Mouse (Mus musculus): ENCODE measurements around the gene Trmt1l. TPM values are rescaled to one million over a fixed set of nuclear protein-coding genes. Genes with fewer than 3 reads are reported as not detected.
"Not testable (repeated sequence)": the region's sequence is repeated elsewhere in the genome, so short reads cannot be mapped to it uniquely, and the experiment has no call there.

The Trmt1l gene
- polyA plus RNA-seq, 1 experiment from 2014 or later = 34.5 TPM

DNA sequence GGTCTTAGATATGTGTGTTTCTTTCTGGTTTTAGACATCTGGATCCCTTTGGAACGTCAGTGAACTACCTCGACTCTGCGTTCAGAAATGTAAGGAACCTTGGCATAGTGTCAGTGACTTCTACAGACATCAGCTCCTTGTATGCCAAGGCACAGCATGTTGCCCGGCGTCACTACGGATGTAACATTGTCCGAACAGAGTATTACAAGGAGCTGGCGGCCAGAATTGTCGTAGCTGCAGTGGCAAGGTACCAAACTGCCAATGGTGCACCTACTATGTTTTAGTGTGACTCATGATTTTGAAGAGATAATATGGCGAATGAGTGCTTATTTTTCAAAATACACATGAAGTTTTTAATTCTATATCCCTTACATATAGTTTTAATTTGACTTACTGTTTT, 21.5 kb downstream of the Trmt1l start:
- Histone ChIP-seq H3K9me3 (replicated peaks; ENCODE audit: control insufficient read depth, low read length) (no peaks in the 10 kb centered on the region), H3K9ac (ENCODE audit: low read length) (no peak overlapping the region), H3K4me2 (ENCODE audit: low read length) (no peak overlapping the region), H3K36me3 (ENCODE audit: control insufficient read depth, insufficient read depth, low read length) (peaks cover 79% of the 10 kb centered on the region), H3K27me3 (replicated peaks; ENCODE audit: control insufficient read depth, insufficient read depth, low read length) (no peaks in the 10 kb centered on the region), H3K4me1 (ENCODE audit: control insufficient read depth, insufficient read depth, low read length) (no peaks in the 10 kb centered on the region), H3K27ac (ENCODE audit: low read depth, low read length) (no peak overlapping the region), H3K4me3 (ENCODE audit: low read depth, low read length) (no peak overlapping the region)
- WGBS = 94% methylated on average over 10 of the region's 10 CpGs
- ATAC-seq = no peak
- no peak for DNase-seq (ENCODE audit: low spot score)

GRCm38 (mm10) chr1:151450851-151451250, 22.5 kb downstream of the Trmt1l start:
- H3K27ac ChIP-seq (ENCODE audit: low read depth, low read length) = no peak overlapping the region
- no peak overlapping the region for H3K4me2 ChIP-seq (ENCODE audit: low read length)
- no peaks in the 10 kb centered on the region for H3K27me3 ChIP-seq (replicated peaks; ENCODE audit: control insufficient read depth, insufficient read depth, low read length)
- no peak overlapping the region for H3K4me3 ChIP-seq (ENCODE audit: low read depth, low read length)
- no peaks in the 10 kb centered on the region for H3K9me3 ChIP-seq (replicated peaks; ENCODE audit: control insufficient read depth, low read length)
- no peaks in the 10 kb centered on the region for H3K4me1 ChIP-seq (ENCODE audit: control insufficient read depth, insufficient read depth, low read length)
- WGBS = 85% methylated on average over 1 of the region's 2 CpGs
- H3K36me3 ChIP-seq (ENCODE audit: control insufficient read depth, insufficient read depth, low read length) = peaks cover 74% of the 10 kb centered on the region
- DNase-seq (ENCODE audit: low spot score) (no peak), ATAC-seq (no peak)
- no peak overlapping the region for H3K9ac ChIP-seq (ENCODE audit: low read length)

- Histone ChIP-seq H3K4me1 (ENCODE audit: control insufficient read depth, insufficient read depth, low read length) (no peaks in the 10 kb centered on the region), H3K9me3 (replicated peaks; ENCODE audit: control insufficient read depth, low read length) (no peaks in the 10 kb centered on the region), H3K4me3 (ENCODE audit: low read depth, low read length) (no peak overlapping the region), H3K9ac (ENCODE audit: low read length) (no peak overlapping the region), H3K27me3 (replicated peaks; ENCODE audit: control insufficient read depth, insufficient read depth, low read length) (no peaks in the 10 kb centered on the region), H3K36me3 (ENCODE audit: control insufficient read depth, insufficient read depth, low read length) (peaks cover 73% of the 10 kb centered on the region), H3K27ac (ENCODE audit: low read depth, low read length) (no peak overlapping the region), H3K4me2 (ENCODE audit: low read length) (no peak overlapping the region)
- no peak for DNase-seq (ENCODE audit: low spot score)
- 94% methylated on average over 11 of the region's 11 CpGs for WGBS
- no peak for ATAC-seq
Observed at GRCm38 (mm10) chr1:151451946-151452345, 23.6 kb downstream of the Trmt1l start.

GRCm38 (mm10) chr1:151457087-151457486, 28.7 kb downstream of the Trmt1l start:
- H3K27ac ChIP-seq (ENCODE audit: low read depth, low read length) = no peak overlapping the region
- H3K4me1 ChIP-seq (ENCODE audit: control insufficient read depth, insufficient read depth, low read length) = no peaks in the 10 kb centered on the region
- H3K4me2 ChIP-seq (ENCODE audit: low read length) = no peak overlapping the region
- no peaks in the 10 kb centered on the region for H3K27me3 ChIP-seq (replicated peaks; ENCODE audit: control insufficient read depth, insufficient read depth, low read length)
- DNase-seq (ENCODE audit: low spot score) (no peak), ATAC-seq (no peak)
- H3K9ac ChIP-seq (ENCODE audit: low read length) = no peak overlapping the region
- peaks cover 70% of the 10 kb centered on the region for H3K36me3 ChIP-seq (ENCODE audit: control insufficient read depth, insufficient read depth, low read length)
- no peaks in the 10 kb centered on the region for H3K9me3 ChIP-seq (replicated peaks; ENCODE audit: control insufficient read depth, low read length)
- WGBS = 95% methylated on average over 5 of the region's 5 CpGs
- no peak overlapping the region for H3K4me3 ChIP-seq (ENCODE audit: low read depth, low read length)

DNA sequence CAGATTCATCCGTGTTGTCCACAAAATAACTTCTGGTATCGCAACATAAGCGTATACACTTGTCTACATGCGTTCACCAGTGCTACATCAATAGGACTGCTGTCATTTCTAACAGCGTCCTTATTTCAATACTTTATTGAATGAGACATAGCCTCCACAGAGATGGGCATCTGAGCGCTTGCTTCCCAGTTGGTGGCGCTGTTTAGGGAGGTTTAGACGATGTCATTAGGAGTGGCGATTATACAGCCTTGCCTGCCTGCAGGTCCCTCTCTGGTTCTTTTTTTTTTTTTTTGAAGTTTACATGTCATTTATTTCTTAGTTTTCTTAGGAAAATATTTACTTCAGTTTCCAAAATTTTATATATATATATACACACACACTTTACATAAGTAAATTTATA, 32.9 kb downstream of the Trmt1l start:
- ATAC-seq (no peak), DNase-seq (ENCODE audit: low spot score) (peak; percentile 29)
- Histone ChIP-seq H3K4me1 (ENCODE audit: control insufficient read depth, insufficient read depth, low read length) (no peaks in the 10 kb centered on the region), H3K36me3 (ENCODE audit: control insufficient read depth, insufficient read depth, low read length) (peaks cover 40% of the 10 kb centered on the region), H3K4me2 (ENCODE audit: low read length) (no peak overlapping the region), H3K4me3 (ENCODE audit: low read depth, low read length) (no peak overlapping the region), H3K9ac (ENCODE audit: low read length) (no peak overlapping the region), H3K27ac (ENCODE audit: low read depth, low read length) (no peak overlapping the region), H3K9me3 (replicated peaks; ENCODE audit: control insufficient read depth, low read length) (no peaks in the 10 kb centered on the region), H3K27me3 (replicated peaks; ENCODE audit: control insufficient read depth, insufficient read depth, low read length) (no peaks in the 10 kb centered on the region)
- 75% methylated on average over 9 of the region's 9 CpGs for WGBS

GRCm38 (mm10) chr1:151464914-151465313, 36.6 kb downstream of the Trmt1l start:
- Histone ChIP-seq H3K4me3 (ENCODE audit: low read depth, low read length) (no peak overlapping the region), H3K36me3 (ENCODE audit: control insufficient read depth, insufficient read depth, low read length) (peaks cover 26% of the 10 kb centered on the region), H3K9ac (ENCODE audit: low read length) (no peak overlapping the region), H3K27ac (ENCODE audit: low read depth, low read length) (no peak overlapping the region), H3K27me3 (replicated peaks; ENCODE audit: control insufficient read depth, insufficient read depth, low read length) (no peaks in the 10 kb centered on the region), H3K4me2 (ENCODE audit: low read length) (no peak overlapping the region), H3K9me3 (replicated peaks; ENCODE audit: control insufficient read depth, low read length) (no peaks in the 10 kb centered on the region), H3K4me1 (ENCODE audit: control insufficient read depth, insufficient read depth, low read length) (no peaks in the 10 kb centered on the region)
- DNase-seq (ENCODE audit: low spot score) (no peak), ATAC-seq (no peak)
- 63% methylated on average over 4 of the region's 4 CpGs for whole genome bisulfite sequencing

DNA sequence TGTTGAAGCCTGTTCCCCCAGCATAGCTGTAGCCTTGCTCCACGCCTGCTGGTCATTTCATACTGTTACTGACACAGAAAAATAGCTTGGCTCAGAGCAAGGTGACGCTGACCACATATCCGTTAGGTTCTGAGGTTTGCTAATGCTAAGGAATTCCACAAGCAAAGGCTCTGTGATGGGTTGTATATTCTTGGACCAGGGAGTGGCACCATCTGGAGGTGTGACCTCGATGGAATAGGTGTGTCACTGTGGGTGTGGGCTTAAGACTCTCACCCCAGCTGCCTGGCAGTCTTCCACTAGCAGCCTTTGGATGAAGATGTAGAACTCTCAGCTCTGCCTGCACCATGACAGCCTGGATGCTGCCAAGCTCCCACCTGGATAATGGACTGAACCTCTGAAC, 38.2 kb downstream of the Trmt1l start:
- H3K4me1 ChIP-seq (ENCODE audit: control insufficient read depth, insufficient read depth, low read length) = no peaks in the 10 kb centered on the region
- H3K27me3 ChIP-seq (replicated peaks; ENCODE audit: control insufficient read depth, insufficient read depth, low read length) = no peaks in the 10 kb centered on the region
- no peaks in the 10 kb centered on the region for H3K9me3 ChIP-seq (replicated peaks; ENCODE audit: control insufficient read depth, low read length)
- no peak for ATAC-seq
- H3K9ac ChIP-seq (ENCODE audit: low read length) = no peak overlapping the region
- H3K4me3 ChIP-seq (ENCODE audit: low read depth, low read length) = no peak overlapping the region
- no peak overlapping the region for H3K27ac ChIP-seq (ENCODE audit: low read depth, low read length)
- DNase-seq (ENCODE audit: low spot score) = no peak
- 85% methylated on average over 4 of the region's 4 CpGs for WGBS
- H3K4me2 ChIP-seq (ENCODE audit: low read length) = no peak overlapping the region
- peaks cover 30% of the 10 kb centered on the region for H3K36me3 ChIP-seq (ENCODE audit: control insufficient read depth, insufficient read depth, low read length)

DNA sequence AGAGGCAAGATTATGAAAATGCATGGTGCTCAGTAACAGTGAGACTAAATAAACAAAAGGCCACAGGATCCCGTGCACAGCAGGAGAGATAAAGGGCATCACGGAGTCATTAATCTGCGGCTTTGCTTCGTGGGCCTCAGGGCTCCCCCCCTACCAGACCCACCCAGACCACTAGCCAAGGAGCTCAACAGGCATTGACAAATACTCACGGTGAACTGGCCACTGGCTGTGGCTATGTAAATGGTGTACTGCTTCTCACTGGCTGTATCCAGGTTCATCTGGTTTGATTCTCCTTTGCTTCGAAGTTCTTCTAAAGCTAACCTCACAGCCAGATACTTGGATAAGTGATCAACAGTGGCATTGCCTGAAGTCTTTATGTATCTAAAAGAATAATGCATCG, 43.1 kb downstream of the Trmt1l start:
- no peak overlapping the region for H3K4me2 ChIP-seq (ENCODE audit: low read length)
- H3K27ac ChIP-seq (ENCODE audit: low read depth, low read length) = no peak overlapping the region
- H3K9ac ChIP-seq (ENCODE audit: low read length) = no peak overlapping the region
- H3K4me1 ChIP-seq (ENCODE audit: control insufficient read depth, insufficient read depth, low read length) = no peaks in the 10 kb centered on the region
- no peak for ATAC-seq
- WGBS = 51% methylated on average over 7 of the region's 7 CpGs
- H3K9me3 ChIP-seq (replicated peaks; ENCODE audit: control insufficient read depth, low read length) = no peaks in the 10 kb centered on the region
- H3K36me3 ChIP-seq (ENCODE audit: control insufficient read depth, insufficient read depth, low read length) = peaks cover 72% of the 10 kb centered on the region
- H3K4me3 ChIP-seq (ENCODE audit: low read depth, low read length) = no peak overlapping the region
- no peak for DNase-seq (ENCODE audit: low spot score)
- H3K27me3 ChIP-seq (replicated peaks; ENCODE audit: control insufficient read depth, insufficient read depth, low read length) = no peaks in the 10 kb centered on the region

- H3K9ac ChIP-seq (ENCODE audit: low read length); H3K27ac ChIP-seq (ENCODE audit: low read depth, low read length); H3K4me2 ChIP-seq (ENCODE audit: low read length); H3K4me1 ChIP-seq (ENCODE audit: control insufficient read depth, insufficient read depth, low read length); DNase-seq (ENCODE audit: low spot score); ATAC-seq; H3K9me3 ChIP-seq (replicated peaks; ENCODE audit: control insufficient read depth, low read length); H3K4me3 ChIP-seq (ENCODE audit: low read depth, low read length); H3K27me3 ChIP-seq (replicated peaks; ENCODE audit: control insufficient read depth, insufficient read depth, low read length): not testable (repeated sequence)
- 87% methylated on average over 8 of the region's 8 CpGs for WGBS
- H3K36me3 ChIP-seq (ENCODE audit: control insufficient read depth, insufficient read depth, low read length) = peaks cover 77% of the 10 kb centered on the region
Observed at GRCm38 (mm10) chr1:151472386-151472785, 44.0 kb downstream of the Trmt1l start.

All from forebrain, embryonic 14.5 days (tissue).